Mouse (Mus musculus) liver, embryonic 11.5 days (tissue): ENCODE measurements at regions not wholly inside any gene's neighbourhood (a gene's known extent, or its start where the extent isn't known, plus 50 kb on each side); places are given as distances from the start of the nearest gene placed in this dataset.

ENCODE experiments used
- ATAC-seq: fragments of 200-750 bp; cut with Nextera tagmentation; replicated peaks from 2 replicates; pipeline ENCODE4 v1.8.0; 2017; ENCODE audit warnings: moderate number of reproducible peaks, mild to moderate bottlenecking, moderate TSS enrichment, moderate library complexity; ENCODE audit not compliant: low FRiP score
- DNase-seq: peaks from one replicate; pipeline ENCODE4 v3.0.0-alpha.2; 2017; ENCODE audit warnings: low spot score
- H3K27ac ChIP-seq: fragments of 300-500 bp; sonication (generic); 2 replicates; pipeline ENCODE4 v1.5.1; 2014; ENCODE audit warnings: mild to moderate bottlenecking, low read depth, low read length, control low read depth
- H3K27me3 ChIP-seq: fragments of 300-500 bp; sonication (generic); replicated peaks from 2 replicates; pipeline ENCODE4 v1.6.1; 2014; ENCODE audit warnings: low read length, mixed read lengths; ENCODE audit not compliant: control insufficient read depth, insufficient read depth
- H3K36me3 ChIP-seq: fragments of 300-500 bp; sonication (generic); 2 replicates; pipeline ENCODE4 v1.6.1; 2014; ENCODE audit warnings: mild to moderate bottlenecking, low read length, moderate library complexity, mixed read lengths; ENCODE audit not compliant: control insufficient read depth, insufficient read depth
- H3K4me1 ChIP-seq: fragments of 300-500 bp; sonication (generic); replicated peaks from 2 replicates; pipeline ENCODE4 v1.6.1; 2014; ENCODE audit warnings: low read length, mixed read lengths; ENCODE audit not compliant: control insufficient read depth, insufficient read depth
- H3K4me2 ChIP-seq: fragments of 300-500 bp; sonication (generic); 2 replicates; pipeline ENCODE4 v1.6.1; 2014; ENCODE audit warnings: mild to moderate bottlenecking, control low read depth, moderate library complexity
- H3K4me3 ChIP-seq: fragments of 300-500 bp; sonication (generic); 2 replicates; pipeline ENCODE4 v1.5.1; 2014; ENCODE audit warnings: low read depth, low read length, control low read depth
- H3K9ac ChIP-seq: fragments of 300-500 bp; sonication (generic); 2 replicates; pipeline ENCODE4 v1.6.1; 2014; ENCODE audit warnings: low read depth, low read length, control low read depth
- H3K9me3 ChIP-seq: fragments of 300-500 bp; sonication (generic); 2 replicates; pipeline ENCODE4 v1.6.1; 2016; ENCODE audit warnings: low read length, inconsistent platforms, mixed read lengths; ENCODE audit not compliant: control insufficient read depth
- WGBS: fragments of 180-500 bp; shearing (Covaris S2); extraction: QIAGEN DNeasy Blood & Tissue Kit; methylation state at CpG from one replicate; pipeline ENCODE4 v1.1.7; 2014; 5-methylcytosine and 5-hydroxymethylcytosine counted together

GRCm38 (mm10) chr2:78972288-78973117 is 104.6 kb downstream of the Ube2e3 start:
- Histone ChIP-seq H3K27ac (no peak overlapping the region), H3K4me1 (no peaks in the 10 kb centered on the region), H3K36me3 (no peaks in the 10 kb centered on the region), H3K9ac (no peak overlapping the region), H3K4me2 (no peak overlapping the region), H3K9me3 (no peaks in the 10 kb centered on the region), H3K27me3 (no peaks in the 10 kb centered on the region), H3K4me3 (no peak overlapping the region)
- ATAC-seq (no peak), DNase-seq (no peak)
- 80% methylated on average over 10 of the region's 10 CpGs for WGBS

DNA sequence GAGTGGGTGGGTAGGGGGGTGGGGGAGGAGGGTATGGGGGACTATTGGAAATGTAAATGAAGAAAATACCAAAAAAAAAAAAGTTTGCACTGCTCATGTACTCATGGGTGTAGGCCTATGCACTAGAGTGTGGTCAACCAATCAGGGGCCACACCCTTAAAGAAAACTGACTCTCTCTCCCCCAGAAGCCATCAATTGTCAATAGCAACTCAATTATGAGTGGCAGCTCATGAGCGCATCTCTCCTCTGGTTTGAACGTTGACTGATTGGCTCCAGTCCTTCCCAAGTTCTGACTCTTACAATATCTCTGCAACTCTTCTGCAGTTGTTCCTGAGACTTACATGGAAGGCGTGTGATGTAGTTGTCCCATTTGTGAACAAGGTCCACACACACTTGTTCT is 105.9 kb downstream of the Ube2e3 start:
- DNase-seq (no peak), ATAC-seq (no peak)
- no peaks in the 10 kb centered on the region for H3K27me3 ChIP-seq
- H3K4me2 ChIP-seq: no peak overlapping the region
- no peaks in the 10 kb centered on the region for H3K36me3 ChIP-seq
- no peak overlapping the region for H3K9ac ChIP-seq
- no peak overlapping the region for H3K4me3 ChIP-seq
- no peaks in the 10 kb centered on the region for H3K4me1 ChIP-seq
- H3K9me3 ChIP-seq: no peaks in the 10 kb centered on the region
- WGBS: 91% methylated on average over 3 of the region's 3 CpGs
- H3K27ac ChIP-seq: no peak overlapping the region

DNA sequence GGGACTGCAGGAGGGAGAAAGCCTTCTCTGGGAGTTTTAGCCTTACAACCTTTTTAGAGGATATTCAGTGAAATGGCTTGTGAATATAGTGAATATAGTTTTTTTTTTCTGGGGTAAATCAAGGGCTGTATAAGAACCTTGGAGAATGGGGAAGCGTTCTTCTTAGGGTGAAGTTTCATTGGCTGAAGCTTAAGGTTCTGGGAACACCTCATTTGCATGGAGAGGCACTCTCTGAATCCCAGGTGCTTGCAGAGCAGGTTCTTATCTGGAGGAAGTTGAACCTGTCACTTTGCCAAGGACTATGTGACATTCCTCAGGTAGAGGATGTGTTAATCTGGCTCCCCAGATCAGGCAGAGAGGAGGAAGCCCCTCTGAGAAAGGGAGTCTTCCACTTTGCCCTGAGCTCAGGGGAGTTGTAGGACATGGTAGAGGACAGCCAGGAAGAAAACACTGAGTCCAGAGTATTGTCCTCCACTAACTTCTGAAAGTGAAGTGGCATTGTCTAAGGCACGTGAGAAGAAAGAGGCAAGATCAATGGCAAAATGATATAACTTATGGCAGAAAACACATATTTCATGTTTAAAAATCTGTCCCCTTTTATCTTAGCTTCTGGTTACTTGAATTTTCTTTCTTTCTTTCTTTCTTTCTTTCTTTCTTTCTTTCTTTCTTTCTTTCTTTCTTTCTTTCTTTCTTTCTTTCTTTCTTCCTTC is 106.9 kb downstream of the Ube2e3 start:
- no peaks in the 10 kb centered on the region for H3K4me1 ChIP-seq
- no peak overlapping the region for H3K4me3 ChIP-seq
- no peaks in the 10 kb centered on the region for H3K36me3 ChIP-seq
- no peak overlapping the region for H3K4me2 ChIP-seq
- no peak overlapping the region for H3K9ac ChIP-seq
- DNase-seq (no peak), ATAC-seq (no peak)
- H3K27me3 ChIP-seq: no peaks in the 10 kb centered on the region
- H3K27ac ChIP-seq: no peak overlapping the region
- H3K9me3 ChIP-seq: no peaks in the 10 kb centered on the region
- 74% methylated on average over 2 of the region's 2 CpGs for WGBS

GRCm38 (mm10) chr2:78975393-78975774 is 107.5 kb downstream of the Ube2e3 start:
- Histone ChIP-seq H3K27me3 (no peaks in the 10 kb centered on the region), H3K4me2 (no peak overlapping the region), H3K36me3 (no peaks in the 10 kb centered on the region), H3K4me3 (no peak overlapping the region), H3K4me1 (no peaks in the 10 kb centered on the region), H3K27ac (no peak overlapping the region), H3K9me3 (no peaks in the 10 kb centered on the region), H3K9ac (no peak overlapping the region)
- ATAC-seq (no peak), DNase-seq (no peak)
- WGBS: 80% methylated on average over 4 of the region's 4 CpGs

DNA sequence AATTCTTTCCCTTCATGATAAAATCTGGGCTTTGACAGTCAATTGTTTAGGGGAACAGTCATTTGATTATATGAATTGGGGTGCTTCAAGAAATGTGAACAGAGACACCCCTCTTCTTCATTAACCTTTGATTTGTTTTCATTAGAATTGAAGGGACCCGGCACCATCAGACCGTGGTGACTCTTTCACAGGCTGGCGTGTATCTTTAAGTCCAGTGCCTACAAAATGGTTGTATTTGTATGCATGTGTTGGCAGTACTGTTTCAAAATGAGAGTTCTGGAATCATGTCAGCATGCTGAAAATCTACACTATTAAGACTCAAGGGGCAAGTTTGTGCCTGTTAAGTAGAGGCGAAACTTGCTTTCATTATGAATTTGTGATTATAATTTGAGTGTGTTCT is 108.2 kb downstream of the Ube2e3 start:
- H3K9ac ChIP-seq: no peak overlapping the region
- WGBS: 90% methylated on average over 4 of the region's 4 CpGs
- ATAC-seq: no peak
- H3K4me3 ChIP-seq: no peak overlapping the region
- no peak for DNase-seq
- H3K4me1 ChIP-seq: peaks cover 4% of the 10 kb centered on the region; the same call in 1 of the 2 replicates
- H3K27ac ChIP-seq: no peak overlapping the region
- H3K27me3 ChIP-seq: no peaks in the 10 kb centered on the region
- H3K36me3 ChIP-seq: no peaks in the 10 kb centered on the region
- H3K4me2 ChIP-seq: no peak overlapping the region
- no peaks in the 10 kb centered on the region for H3K9me3 ChIP-seq

DNA sequence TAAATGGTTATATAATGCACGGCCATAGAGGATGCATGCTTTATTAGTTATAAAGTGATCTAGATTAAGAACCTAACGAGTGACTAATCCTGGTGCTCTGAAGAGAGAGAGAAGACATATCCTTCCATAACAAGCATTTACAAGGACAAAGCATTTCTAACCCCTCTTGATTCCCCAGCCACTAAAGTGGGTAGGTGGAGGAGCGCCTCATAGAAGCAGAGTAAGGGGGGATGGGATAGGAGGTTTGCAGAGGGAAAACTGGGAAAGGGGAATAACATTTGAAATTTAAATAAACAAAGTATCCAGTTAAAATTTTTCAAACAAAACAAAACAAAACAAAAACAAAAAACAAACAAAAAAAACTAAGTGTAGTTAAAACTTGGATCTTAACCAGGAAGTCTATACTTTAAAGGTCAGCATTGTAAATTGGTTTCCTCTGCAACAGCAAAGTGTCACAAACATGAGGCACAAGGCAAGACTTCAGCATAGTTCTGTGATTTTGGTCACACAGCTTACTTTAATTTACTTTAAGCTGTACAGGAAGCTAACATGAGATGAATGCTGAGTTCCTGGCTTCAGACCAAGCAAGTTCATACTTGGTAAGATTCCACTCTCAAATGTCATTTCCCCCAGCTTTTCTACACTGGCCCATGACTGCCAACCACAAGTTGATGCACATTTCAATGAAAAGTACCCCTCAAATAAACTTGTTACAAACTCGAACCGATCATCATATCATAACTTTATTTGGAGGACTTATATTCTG is 109.9 kb downstream of the Ube2e3 start:
- ATAC-seq (no peak), DNase-seq (no peak)
- Histone ChIP-seq H3K27ac (no peak overlapping the region), H3K9ac (no peak overlapping the region), H3K27me3 (no peaks in the 10 kb centered on the region), H3K36me3 (no peaks in the 10 kb centered on the region), H3K4me1 (peaks cover 4% of the 10 kb centered on the region; the same call in 1 of the 2 replicates), H3K9me3 (no peaks in the 10 kb centered on the region), H3K4me3 (no peak overlapping the region), H3K4me2 (no peak overlapping the region)
- 81% methylated on average over 5 of the region's 5 CpGs for WGBS

GRCm38 (mm10) chr2:78980019-78980418 is 112.1 kb downstream of the Ube2e3 start:
- Histone ChIP-seq H3K27me3 (no peaks in the 10 kb centered on the region), H3K4me1 (peaks cover 4% of the 10 kb centered on the region; the same call in 1 of the 2 replicates), H3K4me3 (no peak overlapping the region), H3K27ac (no peak overlapping the region), H3K9ac (no peak overlapping the region), H3K9me3 (no peaks in the 10 kb centered on the region), H3K36me3 (no peaks in the 10 kb centered on the region), H3K4me2 (no peak overlapping the region)
- 70% methylated on average over 5 of the region's 5 CpGs for WGBS
- DNase-seq (no peak), ATAC-seq (no peak)

DNA sequence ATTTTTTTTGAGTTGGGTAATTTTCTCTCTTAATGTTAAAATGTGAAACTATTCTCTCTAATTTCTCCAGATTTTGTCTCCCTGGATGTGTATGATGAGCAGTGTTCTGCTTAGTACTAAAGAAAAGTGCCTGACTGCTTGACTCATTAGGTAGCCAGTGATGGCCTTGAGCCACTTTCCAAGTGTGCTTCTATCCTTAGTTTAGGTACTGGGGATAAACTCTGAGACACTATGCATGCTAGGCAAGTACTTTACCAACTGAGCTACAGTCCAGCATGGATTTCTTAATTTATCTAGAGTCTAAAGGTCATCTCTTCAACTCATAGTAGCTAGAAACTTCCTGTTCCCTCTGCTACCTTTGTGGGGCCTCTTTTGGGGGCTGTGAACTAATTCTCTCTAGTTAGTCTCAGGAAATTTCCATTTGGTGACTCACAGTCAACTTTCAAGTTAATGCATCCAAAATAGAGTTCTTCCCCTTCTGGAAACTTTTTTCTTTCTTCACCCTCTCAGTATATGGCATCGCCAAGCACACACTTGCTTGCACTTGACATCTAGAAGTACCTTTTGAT is 112.8 kb downstream of the Ube2e3 start:
- Histone ChIP-seq H3K4me2 (no peak overlapping the region), H3K4me3 (no peak overlapping the region), H3K9ac (no peak overlapping the region), H3K4me1 (peaks cover 4% of the 10 kb centered on the region; the same call in 1 of the 2 replicates), H3K27me3 (no peaks in the 10 kb centered on the region), H3K9me3 (no peaks in the 10 kb centered on the region), H3K27ac (no peak overlapping the region), H3K36me3 (no peaks in the 10 kb centered on the region)
- WGBS: 88% methylated on average over 1 of the region's 1 CpGs
- ATAC-seq (no peak), DNase-seq (no peak)
